Mouse (Mus musculus) right cerebral cortex, postnatal 25 days (tissue): ENCODE results near the gene Mpz.
"Not testable (repeated sequence)": the region's sequence is repeated elsewhere in the genome, so short reads cannot be mapped to it uniquely, and the experiment has no call there.

ENCODE experiments used
- DNase-seq: peaks from one replicate; pipeline ENCODE4 v3.0.0; 2022

Gene Mpz

GRCm38 (mm10) chr1:171135600-171135999 is 14.9 kb upstream of the Mpz start:
- DNase-seq = no peak

GRCm38 (mm10) chr1:171137486-171138155 is 12.9 kb upstream of the Mpz start:
- DNase-seq = not testable (repeated sequence)

- not testable (repeated sequence) for DNase-seq
Measured at GRCm38 (mm10) chr1:171142981-171143380, 7.5 kb upstream of the Mpz start.

GRCm38 (mm10) chr1:171150838-171151391 is 404 bp downstream of the Mpz start:
- peak; percentile 47 for DNase-seq

- DNase-seq = no peak
Measured at GRCm38 (mm10) chr1:171151966-171152365, 1.5 kb downstream of the Mpz start.

- peak; percentile 11 for DNase-seq
Measured at GRCm38 (mm10) chr1:171156644-171157043, 6.1 kb downstream of the Mpz start.

- no peak for DNase-seq
Measured at GRCm38 (mm10) chr1:171157965-171158364, 7.5 kb downstream of the Mpz start.

GRCm38 (mm10) chr1:171159485-171159975 is 9.0 kb downstream of the Mpz start:
- no peak for DNase-seq

GRCm38 (mm10) chr1:171162526-171162925 is 12.0 kb downstream of the Mpz start:
- no peak for DNase-seq

- DNase-seq = no peak
Measured at GRCm38 (mm10) chr1:171164258-171164657, 13.7 kb downstream of the Mpz start.

GRCm38 (mm10) chr1:171165629-171166345 is 15.3 kb downstream of the Mpz start:
- no peak for DNase-seq

- DNase-seq = no peak
Measured at GRCm38 (mm10) chr1:171168906-171169305, 18.4 kb downstream of the Mpz start.

- DNase-seq = no peak
Measured at GRCm38 (mm10) chr1:171169913-171170312, 19.4 kb downstream of the Mpz start.

GRCm38 (mm10) chr1:171171138-171171537 is 20.6 kb downstream of the Mpz start:
- DNase-seq = no peak

GRCm38 (mm10) chr1:171172779-171173178 is 22.3 kb downstream of the Mpz start:
- DNase-seq = no peak

GRCm38 (mm10) chr1:171179487-171180171 is 29.1 kb downstream of the Mpz start:
- DNase-seq = no peak

GRCm38 (mm10) chr1:171183025-171183424 is 32.5 kb downstream of the Mpz start:
- no peak for DNase-seq

- no peak for DNase-seq
Measured at GRCm38 (mm10) chr1:171183620-171184019, 33.1 kb downstream of the Mpz start.

GRCm38 (mm10) chr1:171184314-171184713 is 33.8 kb downstream of the Mpz start:
- DNase-seq = no peak

- DNase-seq = no peak
Measured at GRCm38 (mm10) chr1:171185655-171186054, 35.1 kb downstream of the Mpz start.

GRCm38 (mm10) chr1:171187851-171188700 is 37.6 kb downstream of the Mpz start:
- DNase-seq = no peak

GRCm38 (mm10) chr1:171189046-171189445 is 38.5 kb downstream of the Mpz start:
- no peak for DNase-seq
